Mouse (Mus musculus) liver, adult 2 months (tissue): Measurements from ENCODE around the gene Rrbp1. TPM values are rescaled to one million over a fixed set of nuclear protein-coding genes. Genes with fewer than 3 reads are reported as not detected.

Source experiments
- DNase-seq: peaks from one replicate; pipeline ENCODE4 v3.0.0-alpha.2; 2011; ENCODE audit warnings: low read depth, low spot score; ENCODE audit errors: extremely low read depth
- H3K27ac ChIP-seq: fragments of 200-500 bp; replicated peaks from 2 replicates; pipeline ENCODE4 v1.5.1; 2012; ENCODE audit warnings: low read depth, mild to moderate bottlenecking, control low read depth, inconsistent platforms, low read length; ENCODE audit not compliant: insufficient read depth
- H3K27me3 ChIP-seq: fragments of 200-500 bp; 2 replicates; pipeline ENCODE4 v1.6.1; 2012; ENCODE audit warnings: mild to moderate bottlenecking, moderate library complexity, low read length, inconsistent platforms; ENCODE audit not compliant: control insufficient read depth, insufficient read depth
- H3K36me3 ChIP-seq: fragments of 200-500 bp; 2 replicates; pipeline ENCODE4 v1.6.1; 2012; ENCODE audit warnings: low read length, inconsistent platforms; ENCODE audit not compliant: control insufficient read depth, insufficient read depth
- H3K4me1 ChIP-seq: fragments of 200-500 bp; 2 replicates; pipeline ENCODE4 v1.6.1; 2011; ENCODE audit warnings: low read length; ENCODE audit not compliant: control insufficient read depth, insufficient read depth
- H3K4me3 ChIP-seq: fragments of 200-500 bp; 2 replicates; pipeline ENCODE4 v1.5.1; 2011; ENCODE audit warnings: low read depth, mild to moderate bottlenecking, control low read depth, low read length, moderate library complexity; ENCODE audit not compliant: insufficient read depth
- H3K79me2 ChIP-seq: fragments of 200-500 bp; 2 replicates; pipeline ENCODE4 v1.6.1; 2012; ENCODE audit warnings: inconsistent platforms, mild to moderate bottlenecking, low read length, moderate library complexity; ENCODE audit not compliant: control insufficient read depth, insufficient read depth
- H3K9ac ChIP-seq: fragments of 200-500 bp; 2 replicates; pipeline ENCODE4 v1.6.1; 2012; ENCODE audit warnings: low read depth, mild to moderate bottlenecking, control low read depth, inconsistent platforms, low read length
- CTCF ChIP-seq: fragments of 200-500 bp; IDR thresholded peaks from 2 replicates; pipeline ENCODE4 v1.5.1; 2011; ENCODE audit warnings: low read depth, low read length, control low read depth
- POLR2A ChIP-seq: fragments of 200-500 bp; IDR thresholded peaks from 2 replicates; pipeline ENCODE4 v1.6.1; 2011; ENCODE audit warnings: low read length, control low read depth; ENCODE audit not compliant: insufficient read depth; ENCODE audit errors: extremely low read depth
- WGBS: fragments of 180-500 bp; shearing (Covaris S2); methylation state at CpG from one replicate; pipeline ENCODE4 v1.1.7; 2018; 5-methylcytosine and 5-hydroxymethylcytosine counted together
- polyA plus RNA-seq: library from polyadenylated mRNA; depleted of rRNA; stranded (reverse); fragments of >200 nt; gene quantifications from 2 replicates; pipeline ENCODE4 v1.2.3, GENCODE M21; 2012
- total RNA-seq: library from RNA; depleted of rRNA; stranded (reverse); fragments of >200 nt; gene quantifications from 2 replicates; pipeline ENCODE4 v1.2.3, GENCODE M21; 2014

The Rrbp1 gene
- total and polyA plus RNA-seq, 2 experiments, result 109 to 141 TPM

DNA sequence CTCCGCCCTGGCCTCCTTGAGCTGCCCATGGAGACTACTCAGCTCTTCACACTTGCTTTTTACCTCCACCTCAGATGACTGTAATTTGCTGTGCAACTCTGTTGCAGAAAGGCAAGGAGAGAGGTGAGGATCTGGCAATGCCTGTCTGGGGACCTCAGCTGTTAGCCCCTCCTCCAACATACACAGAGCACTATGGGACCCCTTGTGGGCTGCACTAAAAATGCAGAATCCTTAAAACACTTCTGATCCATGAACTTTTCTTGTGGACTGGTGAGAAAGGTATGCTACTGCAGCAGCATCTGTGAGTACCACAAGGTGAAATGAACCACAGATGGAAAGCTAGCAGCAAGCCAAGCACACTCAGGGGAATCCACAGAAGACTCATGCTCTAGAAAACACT lies 47.7 kb downstream of the Rrbp1 start:
- TF ChIP-seq CTCF (no peak), POLR2A (no peak)
- Histone ChIP-seq H3K9ac (no peak overlapping the region), H3K4me1 (no peaks in the 10 kb centered on the region), H3K36me3 (peaks cover 76% of the 10 kb centered on the region), H3K27me3 (no peaks in the 10 kb centered on the region), H3K27ac (no peak overlapping the region), H3K79me2 (0 out of 2 replicates have a peak, but pooled peaks cover 3% of the 10 kb centered on the region), H3K4me3 (no peak overlapping the region)
- 100% methylated on average over 1 of the region's 1 CpGs for WGBS
- no peak for DNase-seq

DNA sequence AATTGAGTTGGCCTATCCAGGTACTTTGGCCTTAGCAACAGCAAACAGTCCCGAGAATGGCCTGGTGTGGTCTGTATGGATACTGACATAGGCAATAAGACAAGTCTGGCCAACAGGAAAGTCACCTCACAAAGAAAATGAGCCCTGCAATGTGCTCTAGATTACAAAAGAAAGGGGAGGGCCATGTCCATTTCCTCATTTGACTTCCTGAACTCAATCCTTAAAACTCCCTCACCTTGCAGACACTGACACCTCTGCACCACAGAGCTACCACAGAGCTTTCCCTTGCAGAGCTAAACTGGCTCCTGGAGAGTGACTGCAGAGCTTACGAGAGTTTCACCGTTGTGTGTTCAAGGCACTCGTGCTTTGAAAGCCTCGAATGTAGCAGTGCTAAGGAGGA lies 48.9 kb downstream of the Rrbp1 start:
- Histone ChIP-seq H3K4me1 (no peaks in the 10 kb centered on the region), H3K27me3 (no peaks in the 10 kb centered on the region), H3K79me2 (0 out of 2 replicates have a peak, but pooled peaks cover 3% of the 10 kb centered on the region), H3K9ac (no peak overlapping the region), H3K27ac (no peak overlapping the region), H3K36me3 (peaks cover 73% of the 10 kb centered on the region), H3K4me3 (no peak overlapping the region)
- no peak for TF ChIP-seq CTCF
- no peak for TF ChIP-seq POLR2A
- no peak for DNase-seq
- 92% methylated on average over 5 of the region's 5 CpGs for WGBS

DNA sequence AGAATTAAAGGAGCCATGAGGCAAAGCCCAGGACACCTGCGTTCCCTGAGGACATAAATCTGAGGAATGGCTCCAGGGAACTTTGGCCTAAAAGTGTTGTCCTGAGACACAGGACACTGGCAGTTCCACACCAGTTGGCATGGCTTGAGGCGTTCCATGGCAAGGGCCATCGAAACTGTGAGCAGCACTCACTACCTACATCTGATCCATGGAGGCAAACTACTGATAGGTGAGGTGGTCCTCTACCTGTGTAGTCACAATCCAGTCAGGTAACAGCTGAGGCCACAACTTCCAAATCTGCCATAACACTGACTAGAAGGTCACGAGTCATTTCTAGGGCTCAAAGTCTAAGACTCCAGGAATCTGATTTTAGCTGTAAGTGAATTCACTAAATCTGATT lies 55.3 kb downstream of the Rrbp1 start:
- no peak overlapping the region for H3K9ac ChIP-seq
- peaks cover 12% of the 10 kb centered on the region for H3K4me1 ChIP-seq
- peaks cover 65% of the 10 kb centered on the region for H3K36me3 ChIP-seq
- H3K79me2 ChIP-seq, result no peaks in the 10 kb centered on the region
- no peak overlapping the region for H3K27ac ChIP-seq
- no peaks in the 10 kb centered on the region for H3K27me3 ChIP-seq
- TF ChIP-seq POLR2A, result no peak
- TF ChIP-seq CTCF, result no peak
- no peak for DNase-seq
- H3K4me3 ChIP-seq, result no peak overlapping the region
- WGBS, result 88% methylated on average over 4 of the region's 4 CpGs

- 89% methylated on average over 4 of the region's 4 CpGs for WGBS
- Histone ChIP-seq H3K4me3 (no peak overlapping the region), H3K27ac (no peak overlapping the region), H3K79me2 (no peaks in the 10 kb centered on the region), H3K9ac (no peak overlapping the region), H3K27me3 (no peaks in the 10 kb centered on the region), H3K36me3 (peaks cover 68% of the 10 kb centered on the region), H3K4me1 (peaks cover 12% of the 10 kb centered on the region)
- DNase-seq, result no peak
- TF ChIP-seq POLR2A (no peak), CTCF (no peak)
These were observed 56.1 kb downstream of the Rrbp1 start for GRCm38 (mm10) chr2:143955004-143955403.

DNA sequence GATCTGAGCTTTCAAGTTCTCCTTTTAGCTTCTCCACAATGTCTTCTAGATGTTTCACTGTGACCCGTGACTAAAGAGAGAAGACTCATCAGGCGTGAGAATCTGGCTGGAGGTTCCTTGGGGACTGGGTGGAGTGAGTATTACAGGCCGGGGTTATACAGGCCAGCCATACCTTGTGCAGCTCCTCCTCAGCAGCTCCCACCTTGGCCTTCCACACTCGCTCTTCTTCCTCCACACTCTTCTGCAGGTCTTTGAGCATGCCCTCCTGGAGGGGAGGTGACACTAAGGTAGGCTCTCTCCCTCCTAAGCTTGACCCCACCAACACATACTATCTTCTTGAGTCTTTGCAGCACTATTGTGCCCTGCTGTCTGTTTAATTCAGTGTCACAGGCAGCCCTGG lies 57.1 kb downstream of the Rrbp1 start:
- no peak overlapping the region for H3K4me3 ChIP-seq
- no peak overlapping the region for H3K9ac ChIP-seq
- H3K27me3 ChIP-seq, result no peaks in the 10 kb centered on the region
- peaks cover 75% of the 10 kb centered on the region for H3K36me3 ChIP-seq
- no peak for TF ChIP-seq POLR2A
- TF ChIP-seq CTCF, result no peak
- 92% methylated on average over 4 of the region's 4 CpGs for WGBS
- peaks cover 12% of the 10 kb centered on the region for H3K4me1 ChIP-seq
- no peak for DNase-seq
- H3K27ac ChIP-seq, result no peak overlapping the region
- no peaks in the 10 kb centered on the region for H3K79me2 ChIP-seq

GRCm38 (mm10) chr2:143951546-143952315 lies 59.3 kb downstream of the Rrbp1 start:
- H3K36me3 ChIP-seq, result peaks cover 85% of the 10 kb centered on the region
- H3K79me2 ChIP-seq, result no peaks in the 10 kb centered on the region
- TF ChIP-seq CTCF, result no peak
- TF ChIP-seq POLR2A, result no peak
- no peaks in the 10 kb centered on the region for H3K27me3 ChIP-seq
- WGBS, result 76% methylated on average over 5 of the region's 5 CpGs
- peaks cover 12% of the 10 kb centered on the region for H3K4me1 ChIP-seq
- H3K27ac ChIP-seq, result no peak overlapping the region
- H3K4me3 ChIP-seq, result no peak overlapping the region
- no peak overlapping the region for H3K9ac ChIP-seq
- DNase-seq, result peak; percentile 27
